Mouse (Mus musculus) liver, postnatal 0 days (tissue): ENCODE measurements at regions not wholly inside any gene's neighbourhood (a gene's known extent, or its start where the extent isn't known, plus 50 kb on each side); places are given as distances from the start of the nearest gene placed in this dataset.

ENCODE experiments used
- CTCF ChIP-seq: sonication (generic); IDR thresholded peaks from 2 replicates; pipeline ENCODE4 v1.5.1; 2016; ENCODE audit warnings: antibody characterized with exemption, low read depth
- EP300 ChIP-seq: IDR thresholded peaks from 2 replicates; pipeline ENCODE4 v1.6.1; 2016; ENCODE audit warnings: antibody characterized with exemption, low read depth, mild to moderate bottlenecking

DNA sequence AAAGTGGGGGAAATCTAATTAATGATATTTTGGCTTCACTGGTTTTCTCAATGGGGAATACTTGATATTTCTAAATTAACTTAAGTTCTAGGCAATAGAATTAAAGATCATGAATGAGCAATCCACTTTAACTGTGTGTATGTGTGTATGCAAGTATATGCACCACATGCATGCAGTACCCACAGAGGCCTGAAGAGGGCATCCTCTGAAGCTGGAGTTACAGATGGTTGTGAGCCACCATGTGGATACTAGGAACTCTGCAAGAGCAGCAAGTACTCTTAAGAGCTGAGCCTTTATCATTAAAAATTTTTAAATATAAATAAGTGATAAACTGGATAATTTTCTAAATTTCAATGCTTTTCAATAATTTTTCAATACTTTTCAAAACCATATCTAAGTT lies 69.0 kb upstream of the Mocs1 start:
- TF ChIP-seq CTCF: peak; percentile 43
- TF ChIP-seq EP300: no peak
